Mouse (Mus musculus): ENCODE measurements around the gene Ralgapa1.

The Ralgapa1 gene

GRCm38 (mm10) chr12:55820661-55821314 is at the start of gene Ralgapa1:
Ralgapa1 (minus strand) TSS chr12:55821167.
- in situ Hi-C loops (cut with MseI, MboI), result no loop called here

- in situ Hi-C loops (cut with MseI, MboI), result no loop called here
These were observed 48.8 kb upstream of the Ralgapa1 start for GRCm38 (mm10) chr12:55869622-55870322.

GRCm38 (mm10) chr12:55867738-55868137 is 46.8 kb upstream of the Ralgapa1 start:
- in situ Hi-C loops (cut with MseI, MboI), result no loop called here

GRCm38 (mm10) chr12:55860631-55861030 is 39.7 kb upstream of the Ralgapa1 start:
- in situ Hi-C loops (cut with MseI, MboI), result no loop called here

- in situ Hi-C loops (cut with MseI, MboI), result no loop called here
These were observed 38.7 kb upstream of the Ralgapa1 start for GRCm38 (mm10) chr12:55859409-55860349.

GRCm38 (mm10) chr12:55850650-55851049 is 29.7 kb upstream of the Ralgapa1 start:
- in situ Hi-C loops (cut with MseI, MboI), result no loop called here

- in situ Hi-C loops (cut with MseI, MboI), result no loop called here
These were observed 26.9 kb upstream of the Ralgapa1 start for GRCm38 (mm10) chr12:55847851-55848250.

- in situ Hi-C loops (cut with MseI, MboI), result no loop called here
These were observed 25.8 kb upstream of the Ralgapa1 start for GRCm38 (mm10) chr12:55846741-55847140.

- in situ Hi-C loops (cut with MseI, MboI), result no loop called here
These were observed 16.5 kb upstream of the Ralgapa1 start for GRCm38 (mm10) chr12:55837495-55837894.

- in situ Hi-C loops (cut with MseI, MboI), result no loop called here
These were observed 15.4 kb upstream of the Ralgapa1 start, which contains the start of gene Brms1l for GRCm38 (mm10) chr12:55836199-55836951. Brms1l (plus strand) TSS chr12:55836324.

GRCm38 (mm10) chr12:55835857-55836198 is 14.9 kb upstream of the Ralgapa1 start:
- in situ Hi-C loops (cut with MseI, MboI), result no loop called here

GRCm38 (mm10) chr12:55834891-55835290 is 13.9 kb upstream of the Ralgapa1 start:
- in situ Hi-C loops (cut with MseI, MboI), result no loop called here

GRCm38 (mm10) chr12:55833906-55834625 is 13.1 kb upstream of the Ralgapa1 start:
- in situ Hi-C loops (cut with MseI, MboI), result no loop called here

GRCm38 (mm10) chr12:55832961-55833360 is 12.0 kb upstream of the Ralgapa1 start:
- in situ Hi-C loops (cut with MseI, MboI), result no loop called here

GRCm38 (mm10) chr12:55831101-55831500 is 10.1 kb upstream of the Ralgapa1 start:
- in situ Hi-C loops (cut with MseI, MboI), result no loop called here

- in situ Hi-C loops (cut with MseI, MboI), result no loop called here
These were observed 4.6 kb upstream of the Ralgapa1 start for GRCm38 (mm10) chr12:55825537-55825936.

- in situ Hi-C loops (cut with MseI, MboI), result no loop called here
These were observed 3.1 kb upstream of the Ralgapa1 start for GRCm38 (mm10) chr12:55824027-55824426.

GRCm38 (mm10) chr12:55820119-55820660 is 777 bp downstream of the Ralgapa1 start:
- in situ Hi-C loops (cut with MseI, MboI), result no loop called here

- in situ Hi-C loops (cut with MseI, MboI), result no loop called here
These were observed 4.5 kb downstream of the Ralgapa1 start for GRCm38 (mm10) chr12:55816488-55816887.

- in situ Hi-C loops (cut with MseI, MboI), result no loop called here
These were observed 15.9 kb downstream of the Ralgapa1 start for GRCm38 (mm10) chr12:55805035-55805434.

Data from mouse trophoblast stem cell (cell line).